Mouse (Mus musculus) thymus, postnatal 36 days (tissue): Measurements from ENCODE around the gene Hsf2bp.
"Not testable (repeated sequence)": the region's sequence is repeated elsewhere in the genome, so short reads cannot be mapped to it uniquely, and the experiment has no call there.

Experiments
- DNase-seq, 2 experiments: peaks; one replicate each; pipeline ENCODE4 v3.0.0; 2022; ENCODE audit warnings: mixed read lengths in 2 of 2

Gene Hsf2bp

DNA sequence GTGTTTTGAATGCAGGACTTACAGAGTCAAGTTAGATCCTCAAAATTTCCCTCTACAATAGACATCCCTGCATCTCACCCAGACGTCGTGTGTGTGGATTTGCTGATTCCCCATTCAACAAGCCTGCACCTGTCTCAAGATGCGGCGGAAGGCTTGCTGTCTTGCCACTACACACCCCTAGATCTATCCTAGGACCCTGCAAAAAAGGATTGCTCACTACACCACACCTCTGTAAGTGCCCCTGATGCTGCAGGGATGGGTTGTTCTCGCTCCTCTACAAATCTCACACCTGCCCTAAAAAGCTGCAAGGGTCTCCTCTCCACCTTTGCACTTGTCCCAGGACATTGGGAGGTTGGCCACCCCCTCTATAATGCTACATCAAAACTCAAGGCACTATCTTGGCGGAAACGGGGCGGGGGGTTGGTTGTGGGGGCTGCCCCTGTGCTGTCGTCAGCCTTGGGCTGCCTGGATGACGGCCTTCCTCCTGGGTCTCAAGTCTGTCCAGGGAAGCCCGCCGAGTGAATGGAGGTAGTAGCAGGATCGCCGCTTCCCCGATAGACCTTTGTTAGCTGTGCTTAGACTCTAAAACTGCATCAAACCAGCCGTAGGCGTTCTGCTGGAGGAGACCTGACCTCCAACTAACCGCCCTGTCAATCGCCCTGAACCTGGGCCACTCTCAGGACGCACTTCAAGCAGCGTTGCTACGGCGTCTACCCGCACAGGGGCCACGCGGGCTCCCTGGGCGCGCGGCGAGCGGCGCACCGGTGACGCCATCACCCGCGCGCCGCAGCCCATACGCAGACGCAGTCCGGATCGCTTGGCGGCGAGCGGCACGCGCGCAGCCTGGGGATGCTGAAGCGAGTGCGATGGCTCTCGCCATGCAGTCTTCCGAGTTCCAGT lies at the start of gene Hsf2bp, which contains the start of gene Rrp1b:
Gene Hsf2bp (minus strand): TSS at position 741 of the 900 bp plus-strand sequence.
Gene Rrp1b (plus strand): TSS at position 492 of the 900 bp plus-strand sequence.
- DNase-seq = peak; percentile 61 to 67

DNA sequence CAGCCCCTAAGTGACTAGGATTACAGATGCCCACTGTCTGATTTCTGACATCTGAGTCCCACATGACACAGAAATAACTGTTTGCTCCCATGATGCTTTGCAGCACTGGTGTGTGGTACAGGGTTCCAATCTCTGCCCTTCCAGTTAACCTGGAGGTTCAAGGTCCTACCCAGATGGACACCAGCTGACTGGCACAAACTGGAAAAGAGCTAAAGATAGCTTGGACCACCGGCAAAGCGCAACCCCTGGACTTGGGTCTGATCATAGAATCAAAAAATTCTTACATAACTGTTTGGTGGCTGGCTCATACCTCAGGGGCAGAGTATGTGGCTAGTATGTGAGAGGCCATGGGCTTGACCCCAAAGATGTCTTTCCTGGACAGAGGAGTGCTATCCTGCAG lies 47.2 kb upstream of the Hsf2bp start:
- no peak for DNase-seq

DNA sequence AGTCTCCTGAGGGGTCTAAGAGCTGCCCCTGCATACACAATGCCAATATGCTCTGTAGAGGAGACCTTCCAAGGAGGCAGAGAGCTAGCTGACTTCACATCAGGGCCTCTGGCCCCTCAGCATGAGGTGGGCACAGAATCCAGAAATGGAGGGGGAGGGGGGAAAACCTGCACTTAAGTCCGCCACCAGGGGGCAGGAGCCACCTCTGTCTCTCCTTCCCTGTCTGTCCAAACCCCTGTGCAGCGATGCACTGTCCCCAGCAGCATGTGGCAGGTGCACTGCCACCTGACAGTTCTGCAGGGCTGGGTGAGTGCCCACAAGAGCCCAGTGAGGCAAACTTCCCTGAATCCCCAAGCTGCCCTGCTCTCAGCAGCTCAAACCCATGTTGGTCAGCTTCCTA lies 39.0 kb upstream of the Hsf2bp start:
- DNase-seq = peak; percentile 51 to 53

- DNase-seq = no peak
Observed at GRCm38 (mm10) chr17:32074658-32075057, 38.5 kb upstream of the Hsf2bp start.

GRCm38 (mm10) chr17:32073359-32073758 lies 37.2 kb upstream of the Hsf2bp start:
- DNase-seq = peak; percentile 77 to 84

DNA sequence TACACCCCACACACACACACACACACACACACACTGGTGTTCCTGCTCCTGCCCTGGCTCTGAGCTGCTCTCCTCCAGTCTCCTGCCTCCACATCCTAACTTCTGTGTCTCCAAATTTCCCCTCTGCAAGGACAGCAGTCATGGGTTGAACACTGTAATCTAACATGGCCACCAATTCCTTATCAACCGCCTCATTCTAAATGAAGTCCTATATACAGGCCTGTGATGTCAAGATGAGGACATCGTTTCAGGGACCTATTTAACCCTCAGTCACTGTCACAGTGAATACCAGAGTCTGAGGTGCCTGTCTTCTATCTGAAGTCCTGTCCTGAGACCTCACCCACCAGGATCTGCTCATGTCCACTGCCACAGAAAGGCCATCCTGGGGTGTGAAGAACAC lies 32.7 kb upstream of the Hsf2bp start:
- no peak for DNase-seq

GRCm38 (mm10) chr17:32068381-32068780 lies 32.2 kb upstream of the Hsf2bp start:
- no peak for DNase-seq

DNA sequence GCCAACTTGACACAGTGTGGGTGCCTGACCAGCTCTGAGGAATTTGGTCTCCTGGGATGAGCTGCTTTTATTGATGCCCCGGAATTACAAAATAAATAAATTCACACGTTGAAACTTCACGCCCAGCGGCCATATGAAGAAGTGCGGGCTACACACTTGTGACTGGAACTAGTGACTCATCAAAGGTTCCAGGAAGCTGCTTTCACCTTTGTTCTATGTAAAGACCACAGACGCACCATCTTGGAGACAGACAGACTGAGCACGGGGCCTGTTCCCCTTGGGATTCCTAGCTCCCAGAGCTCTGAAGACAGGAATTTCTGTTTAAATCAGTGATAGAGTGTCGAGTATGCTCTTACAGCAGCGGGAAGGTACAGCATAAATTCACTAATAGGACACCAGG lies 31.4 kb upstream of the Hsf2bp start:
- no peak for DNase-seq

- DNase-seq = not testable (repeated sequence)
Observed at GRCm38 (mm10) chr17:32064762-32065161, 28.6 kb upstream of the Hsf2bp start.

DNA sequence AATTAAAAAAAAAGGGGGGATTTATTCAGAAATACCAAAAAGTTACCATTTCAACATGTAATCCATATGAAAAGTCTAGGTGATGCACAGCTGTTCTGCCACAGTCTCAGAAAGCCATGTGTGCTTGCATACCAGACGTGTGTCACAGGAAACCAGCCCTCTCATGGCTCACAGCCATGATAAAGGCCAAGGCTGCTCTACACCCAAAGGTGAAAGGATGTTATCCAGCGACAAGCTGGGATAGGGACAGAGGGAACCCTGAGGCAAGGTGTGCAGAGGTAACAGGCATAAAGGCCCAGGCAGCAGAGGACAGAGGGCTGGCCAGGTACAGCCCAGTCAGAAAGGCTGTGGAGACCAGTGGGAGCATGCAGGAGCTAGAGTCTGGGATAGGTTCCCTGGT lies 27.5 kb upstream of the Hsf2bp start:
- no peak for DNase-seq

DNA sequence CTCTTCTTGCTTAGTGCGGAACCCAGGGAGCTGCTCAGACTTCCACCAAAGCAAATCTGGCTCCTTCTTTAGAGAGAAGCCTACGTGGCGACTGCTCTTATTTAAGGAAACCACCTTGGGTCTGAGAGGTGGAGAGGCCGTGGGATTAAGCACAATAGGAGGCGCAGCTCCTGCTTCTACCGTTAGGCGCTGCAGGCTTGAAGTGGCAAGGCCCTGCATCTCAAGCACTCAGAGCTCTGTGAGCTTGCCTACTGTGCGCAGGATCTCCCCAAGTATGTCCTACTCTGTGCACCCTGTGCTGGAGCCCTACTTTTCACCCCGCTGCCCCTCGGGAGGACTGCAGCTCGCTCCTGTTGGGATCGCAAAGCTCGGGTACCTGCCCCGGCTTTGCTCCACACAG lies 25.1 kb upstream of the Hsf2bp start:
- DNase-seq = no peak

- no peak for DNase-seq
Observed at GRCm38 (mm10) chr17:32059084-32059483, 22.9 kb upstream of the Hsf2bp start.

GRCm38 (mm10) chr17:32057843-32058242 lies 21.7 kb upstream of the Hsf2bp start:
- no peak for DNase-seq

- DNase-seq = peak in 1 of 2 experiments; percentile 13
Observed at GRCm38 (mm10) chr17:32053677-32054076, 17.5 kb upstream of the Hsf2bp start.

GRCm38 (mm10) chr17:32052237-32053080 lies 16.3 kb upstream of the Hsf2bp start:
- no peak for DNase-seq

DNA sequence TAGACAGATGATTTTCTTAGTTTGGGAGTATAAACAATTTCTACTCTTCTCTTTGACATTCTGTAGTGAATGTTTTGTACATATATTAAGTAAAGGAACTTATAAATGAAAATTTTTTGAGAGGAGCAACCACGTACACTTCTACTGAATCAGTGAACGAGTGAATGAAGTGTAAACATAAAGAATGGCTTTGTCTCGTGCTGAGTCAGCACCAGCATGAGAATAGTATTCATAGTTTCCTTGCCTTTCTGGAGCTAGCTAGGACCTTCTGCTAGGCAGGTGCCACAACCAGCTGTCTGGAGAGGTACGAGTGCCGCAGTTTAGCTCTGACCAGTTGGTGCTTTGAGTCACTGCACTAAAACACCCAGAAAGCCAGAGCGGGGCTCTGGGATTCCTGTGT lies 14.5 kb upstream of the Hsf2bp start:
- no peak for DNase-seq

GRCm38 (mm10) chr17:32049914-32050313 lies 13.8 kb upstream of the Hsf2bp start:
- DNase-seq = no peak

DNA sequence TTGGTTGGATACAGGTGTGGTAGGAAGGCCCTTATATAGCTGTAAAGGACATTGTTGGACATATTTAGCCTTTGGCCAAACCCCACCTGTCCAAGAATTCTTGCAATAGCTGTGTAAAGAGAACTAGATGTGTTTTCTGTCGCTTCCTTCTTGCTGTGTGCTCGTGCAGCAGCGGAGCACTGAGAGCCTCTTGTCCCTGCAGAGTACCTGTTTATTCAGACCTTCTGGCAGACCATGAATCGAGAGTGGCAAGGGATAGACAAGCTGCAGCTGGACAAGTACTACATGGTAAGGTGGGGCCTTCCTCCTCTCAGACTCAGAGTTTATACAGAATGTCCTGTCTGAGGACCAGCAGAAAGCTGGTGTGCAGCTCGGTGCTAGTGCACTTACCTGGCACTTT lies 12.2 kb upstream of the Hsf2bp start:
- no peak for DNase-seq

DNA sequence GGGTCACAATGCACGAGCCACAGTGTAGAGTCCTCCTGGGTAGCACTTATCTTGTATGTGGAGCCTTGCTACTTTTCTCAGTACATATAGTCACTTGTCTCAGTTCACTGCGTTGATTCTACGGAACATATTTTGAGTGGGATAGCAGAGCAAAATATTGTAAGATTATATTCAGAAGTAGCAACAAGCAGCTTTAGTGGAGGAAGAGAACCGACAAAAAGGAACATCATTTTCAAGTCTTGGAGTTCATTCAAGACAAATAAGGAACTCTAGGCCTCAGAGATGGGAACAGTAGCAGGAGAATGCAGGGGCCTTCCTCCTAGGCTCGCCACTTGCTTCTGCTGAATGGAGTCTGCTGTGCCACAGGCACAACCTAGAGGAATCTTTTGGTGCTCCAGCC lies 10.4 kb upstream of the Hsf2bp start:
- DNase-seq = no peak

GRCm38 (mm10) chr17:32040263-32040662 lies 4.1 kb upstream of the Hsf2bp start:
- DNase-seq = no peak

GRCm38 (mm10) chr17:32036509-32037438 lies 625 bp upstream of the Hsf2bp start:
- no peak for DNase-seq

- DNase-seq = no peak
Observed at GRCm38 (mm10) chr17:32034322-32034721, 1.8 kb downstream of the Hsf2bp start.

DNA sequence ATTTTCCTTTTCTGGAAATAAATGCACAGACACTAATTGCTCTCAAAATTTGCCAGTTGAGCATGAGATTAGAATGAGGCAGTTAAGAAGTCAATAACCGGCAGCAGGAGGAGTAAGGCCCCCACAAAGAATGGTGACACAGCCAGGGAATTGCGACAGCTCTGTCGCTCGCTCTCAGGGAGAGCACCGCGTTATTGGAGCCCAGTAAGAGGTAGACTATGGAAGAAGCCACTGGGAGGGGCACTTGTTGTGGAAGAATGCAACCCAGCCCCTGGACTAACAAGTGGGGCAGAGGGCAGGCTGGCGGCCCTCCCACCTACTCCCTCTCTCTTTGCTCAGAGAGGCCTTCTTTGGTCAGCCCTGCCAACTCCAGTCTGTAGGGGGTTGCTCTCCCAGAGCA lies 4.5 kb downstream of the Hsf2bp start:
- no peak for DNase-seq
